Mouse (Mus musculus): ENCODE measurements at regions not wholly inside any gene's neighbourhood (a gene's known extent, or its start where the extent isn't known, plus 50 kb on each side); places are given as distances from the start of the nearest gene placed in this dataset.

DNA sequence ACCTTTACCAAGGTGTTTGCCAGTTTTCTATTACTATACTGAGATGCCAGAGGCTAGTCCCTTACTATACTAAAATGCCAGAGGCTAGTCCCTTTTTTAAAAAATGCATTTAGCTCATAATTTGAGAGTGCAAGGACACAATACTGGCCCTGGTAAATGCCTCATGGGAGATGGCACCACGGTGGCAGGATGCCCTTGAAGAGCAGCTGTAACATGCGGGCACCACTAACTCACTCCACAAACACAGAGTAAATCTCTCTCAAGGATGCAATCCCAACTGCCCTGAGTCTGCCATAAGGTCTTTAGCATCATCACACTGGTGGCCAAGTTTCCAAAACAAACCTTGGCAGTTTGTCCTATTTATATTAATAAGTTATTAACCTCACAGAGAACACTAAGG, 108.1 kb upstream of the Zfand5 start:
- TF ChIP-seq CTCF (IDR thresholded peaks at IDR 0.05; ENCODE audit: insufficient read depth, low read depth, low read length) = no peak
- TF ChIP-seq POLR2A (IDR thresholded peaks at IDR 0.05; ENCODE audit: insufficient read depth, low read depth, low read length) = no peak
